ENCODE assay signal across 15 mouse cellular contexts in the genomic region with DNA sequence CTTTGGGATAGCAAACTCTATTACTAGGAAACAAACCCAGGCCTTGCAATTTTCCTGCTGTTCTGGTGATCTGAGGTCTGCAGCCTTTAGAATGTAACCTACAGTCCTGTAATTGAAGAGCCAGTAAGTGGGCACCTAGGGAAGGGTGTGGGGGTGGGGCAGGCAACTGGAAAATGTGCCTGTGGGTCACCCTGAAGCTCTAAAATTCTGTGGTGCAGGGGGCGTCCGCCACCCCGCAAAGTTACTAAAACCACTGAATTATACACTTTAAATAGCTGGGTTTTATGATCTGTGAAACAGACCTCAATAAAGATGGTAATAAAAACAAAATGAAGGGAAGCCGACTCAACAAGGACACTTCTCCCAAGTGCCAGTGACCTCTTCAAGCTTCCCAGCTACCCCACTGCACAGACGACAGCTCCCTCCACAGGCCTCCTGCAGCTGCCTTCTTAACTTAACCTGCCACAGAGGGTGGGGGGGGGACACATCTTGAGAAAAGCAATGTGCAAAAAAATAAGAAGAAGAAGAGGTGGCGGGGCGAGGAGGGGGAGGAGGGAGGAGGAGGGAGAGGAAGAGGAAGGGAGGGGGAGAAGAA.
A peak's percentile ranks its signal among the peaks of the same experiment; 100 is the strongest.
DNase-seq lines count a peak whose midpoint lies in the region; ATAC-seq and TF ChIP-seq lines count a peak whose summit lies in the region.
"Had no signal": no experiment of that assay in that cellular context is flagged by ENCODE, and none has a peak within 500 bp of the region (broad histone marks: within the 10 kb centered on the region; RNA-seq: fewer than 3 reads in every experiment).

No protein-coding gene starts in this region.

- DNase-seq in gastrocnemius, adult 2 months: no peak
- no peak for DNase-seq in gastrocnemius, adult 8-10 months (ENCODE audit: low spot score in 2 of 2)
- no peak for DNase-seq in lung, adult 2 months
- no peak for DNase-seq in lung, postnatal 10 days
- no peak for DNase-seq in ovary, postnatal 14 days (ENCODE audit: low spot score)
- no peak for DNase-seq in cerebellum, adult 9-10 months
- DNase-seq: cerebellum, adult 18-20 months; gastrocnemius, postnatal 25 days; heart, postnatal 10 days had no signal

- WGBS in lung, adult 2 months: 75% methylated on average over 7 of the region's 7 CpGs
- WGBS in kidney, embryonic 15.5 days: 27% methylated on average over 7 of the region's 7 CpGs
- WGBS in neural tube, embryonic 13.5 days: 31% methylated on average over 7 of the region's 7 CpGs

- peak; percentile 22; the same call in 1 of the 2 replicates for TF ChIP-seq CTCF in gastrocnemius, adult 2 months (IDR thresholded peaks at IDR 0.05)
- TF ChIP-seq CTCF in lung, adult 2 months (IDR thresholded peaks at IDR 0.05; ENCODE audit: insufficient read depth, low read length): 0 out of 2 replicates have a peak, but pooled peaks have one; percentile 21

- H3K9ac ChIP-seq in kidney, embryonic 15.5 days: no peak overlapping the region
- H3K9ac ChIP-seq in neural tube, embryonic 13.5 days: no peak overlapping the region
- H3K9ac ChIP-seq: embryonic facial prominence, embryonic 13.5 days; forebrain, embryonic 12.5 days; midbrain, embryonic 15.5 days; stomach, embryonic 15.5 days had no signal

- H3K4me3 ChIP-seq in gastrocnemius, adult 2 months: no peak overlapping the region
- no peak overlapping the region for H3K4me3 ChIP-seq in lung, adult 2 months (replicated peaks; ENCODE audit: extremely low read depth, low read depth, low read length)
- no peak overlapping the region for H3K4me3 ChIP-seq in kidney, embryonic 15.5 days (replicated peaks)
- H3K4me3 ChIP-seq in neural tube, embryonic 13.5 days: no peak overlapping the region
- H3K4me3 ChIP-seq: embryonic facial prominence, embryonic 13.5 days; forebrain, embryonic 12.5 days; midbrain, embryonic 15.5 days; stomach, embryonic 15.5 days had no signal

- H3K4me1 ChIP-seq in lung, adult 2 months (ENCODE audit: control insufficient read depth, insufficient read depth, low read length): peaks cover 2% of the 10 kb centered on the region; the same call in 1 of the 2 replicates
- H3K4me1 ChIP-seq in kidney, embryonic 15.5 days: peaks cover 40% of the 10 kb centered on the region
- peaks cover 43% of the 10 kb centered on the region for H3K4me1 ChIP-seq in neural tube, embryonic 13.5 days (replicated peaks)
- H3K4me1 ChIP-seq: stomach, embryonic 15.5 days had no signal

- H3K27me3 ChIP-seq in kidney, embryonic 15.5 days: no peaks in the 10 kb centered on the region
- no peaks in the 10 kb centered on the region for H3K27me3 ChIP-seq in neural tube, embryonic 13.5 days
- H3K27me3 ChIP-seq: embryonic facial prominence, embryonic 13.5 days; forebrain, embryonic 12.5 days; midbrain, embryonic 15.5 days; stomach, embryonic 15.5 days had no signal

- no peaks in the 10 kb centered on the region for H3K9me3 ChIP-seq in kidney, embryonic 15.5 days (replicated peaks)
- no peaks in the 10 kb centered on the region for H3K9me3 ChIP-seq in neural tube, embryonic 13.5 days
- H3K9me3 ChIP-seq: embryonic facial prominence, embryonic 13.5 days; forebrain, embryonic 12.5 days; midbrain, embryonic 15.5 days; stomach, embryonic 15.5 days had no signal

- no peak overlapping the region for H3K4me2 ChIP-seq in kidney, embryonic 15.5 days
- no peak overlapping the region for H3K4me2 ChIP-seq in neural tube, embryonic 13.5 days
- H3K4me2 ChIP-seq: embryonic facial prominence, embryonic 13.5 days; forebrain, embryonic 12.5 days; midbrain, embryonic 15.5 days; stomach, embryonic 15.5 days had no signal

- no peak for TF ChIP-seq POLR2A in lung, adult 2 months (IDR thresholded peaks at IDR 0.05; ENCODE audit: borderline replicate concordance, extremely low read depth, low read depth, low read length)

- intact Hi-C loops in gastrocnemius, adult 2 months (cut with DNase I): loop anchor here (2.0 to 5.0 kb wide), 2 partner anchors 52 to 279 kb away; no protein-coding TSS in a partner anchor

- ATAC-seq in kidney, embryonic 15.5 days (replicated peaks; ENCODE audit: low FRiP score): no peak; the same call in 1 of the 2 replicates
- ATAC-seq in neural tube, embryonic 13.5 days (ENCODE audit: low read depth): peak; percentile 56; the same call in 1 of the 2 replicates
- ATAC-seq: midbrain, embryonic 15.5 days had no signal

- H3K27ac ChIP-seq in gastrocnemius, adult 2 months: no peak overlapping the region
- H3K27ac ChIP-seq in kidney, embryonic 15.5 days: peak overlapping the region; percentile 56; the same call in 1 of the 2 replicates
- peak overlapping the region; percentile 64 for H3K27ac ChIP-seq in neural tube, embryonic 13.5 days (replicated peaks)
- H3K27ac ChIP-seq: embryonic facial prominence, embryonic 13.5 days; forebrain, embryonic 12.5 days; midbrain, embryonic 15.5 days; stomach, embryonic 15.5 days had no signal

- no peaks in the 10 kb centered on the region for H3K36me3 ChIP-seq in kidney, embryonic 15.5 days
- H3K36me3 ChIP-seq in neural tube, embryonic 13.5 days: no peaks in the 10 kb centered on the region
- H3K36me3 ChIP-seq: embryonic facial prominence, embryonic 13.5 days; forebrain, embryonic 12.5 days; midbrain, embryonic 15.5 days; stomach, embryonic 15.5 days had no signal
